Mouse (Mus musculus): ENCODE data around the gene Nnat.
A peak's percentile ranks its signal among the peaks of the same experiment; 100 is the strongest.

Gene Nnat

DNA sequence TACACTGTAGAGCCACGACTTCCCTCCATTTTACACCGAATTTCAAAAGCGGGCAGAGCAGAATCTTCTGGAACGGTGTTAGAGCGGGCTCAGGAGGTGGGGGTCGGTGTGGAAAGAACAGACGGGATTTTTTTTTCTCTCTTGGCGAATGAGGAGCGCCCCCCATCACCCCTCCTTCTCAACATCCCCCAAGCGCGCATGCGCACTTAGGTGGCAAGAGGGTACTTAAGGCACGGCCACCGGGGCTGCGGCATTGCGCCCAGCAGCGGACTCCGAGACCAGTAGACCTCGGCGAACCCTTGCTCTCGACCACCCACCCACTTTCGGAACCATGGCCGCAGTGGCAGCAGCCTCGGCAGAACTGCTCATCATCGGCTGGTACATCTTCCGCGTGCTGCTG is at the start of gene Nnat:
TSS of gene Nnat (plus strand) at position 221 of the 400 bp plus-strand sequence.
- DNase-seq: peak; percentile 46

DNA sequence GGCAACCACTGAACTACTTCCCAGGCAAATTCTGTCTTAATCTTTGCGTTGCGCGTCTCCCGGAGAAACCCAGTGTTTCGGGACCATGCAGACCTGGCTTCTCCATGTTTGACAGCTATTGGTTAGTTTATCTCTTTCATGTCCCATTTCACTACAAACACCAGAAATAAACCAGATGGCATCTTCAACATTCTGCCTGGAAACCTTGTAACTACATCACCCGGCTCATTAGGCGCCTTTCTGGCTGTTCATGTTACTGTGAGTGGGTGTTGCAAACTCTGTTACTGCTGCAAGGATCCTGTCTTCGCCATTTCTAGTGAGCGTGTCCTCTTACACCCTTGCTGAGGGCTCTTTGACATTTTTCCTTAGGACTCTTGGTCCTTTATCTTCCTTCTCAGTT is 47.0 kb upstream of the Nnat start:
- DNase-seq: no peak

DNA sequence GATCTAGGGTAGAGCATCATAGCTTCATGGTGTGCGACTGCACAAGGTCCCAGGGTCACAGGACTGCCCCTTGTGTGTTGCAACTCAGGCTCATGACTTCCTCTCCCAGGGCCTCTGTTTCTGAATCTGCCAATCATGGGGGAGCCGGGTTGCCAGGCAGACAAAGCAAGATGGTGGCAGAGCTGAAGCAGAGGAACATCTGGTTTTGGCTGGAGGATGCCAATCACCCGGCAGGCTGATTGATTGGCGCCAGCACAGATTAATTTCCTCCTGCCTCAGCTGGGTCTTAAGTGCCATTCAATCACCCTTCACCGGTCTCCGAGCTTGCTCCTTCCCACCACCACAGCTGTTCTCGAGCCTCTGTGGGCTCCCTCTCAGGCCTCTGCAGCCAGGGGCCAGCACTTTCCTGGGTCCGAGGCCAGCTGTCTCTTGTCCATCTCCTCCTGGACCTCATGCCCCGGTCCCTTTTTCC is 46.1 kb upstream of the Nnat start:
- peak; percentile 40 for DNase-seq

- DNase-seq: no peak
These were observed 45.5 kb upstream of the Nnat start for GRCm38 (mm10) chr2:157514353-157514752.

GRCm38 (mm10) chr2:157517526-157517925 is 42.4 kb upstream of the Nnat start:
- no peak for DNase-seq

DNA sequence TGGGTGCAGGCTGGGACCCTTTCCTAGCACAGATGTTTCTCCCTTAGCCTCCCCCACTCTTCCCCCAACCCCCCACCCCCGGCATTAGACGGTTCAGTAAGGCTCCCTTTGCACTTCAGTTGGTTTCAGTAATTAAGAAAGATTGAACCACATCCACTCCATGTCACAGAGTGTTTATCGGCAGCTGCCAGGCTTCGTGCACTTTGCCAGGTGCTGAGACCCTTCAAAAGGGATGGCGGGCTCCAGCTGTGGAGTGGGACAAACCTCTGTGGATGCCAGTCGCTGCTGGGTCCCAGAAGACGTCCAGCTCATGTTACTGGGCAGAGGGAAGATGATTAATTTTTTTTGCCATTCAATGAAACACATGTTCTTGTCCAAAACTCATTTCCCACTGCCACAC is 41.4 kb upstream of the Nnat start:
- DNase-seq: no peak

DNA sequence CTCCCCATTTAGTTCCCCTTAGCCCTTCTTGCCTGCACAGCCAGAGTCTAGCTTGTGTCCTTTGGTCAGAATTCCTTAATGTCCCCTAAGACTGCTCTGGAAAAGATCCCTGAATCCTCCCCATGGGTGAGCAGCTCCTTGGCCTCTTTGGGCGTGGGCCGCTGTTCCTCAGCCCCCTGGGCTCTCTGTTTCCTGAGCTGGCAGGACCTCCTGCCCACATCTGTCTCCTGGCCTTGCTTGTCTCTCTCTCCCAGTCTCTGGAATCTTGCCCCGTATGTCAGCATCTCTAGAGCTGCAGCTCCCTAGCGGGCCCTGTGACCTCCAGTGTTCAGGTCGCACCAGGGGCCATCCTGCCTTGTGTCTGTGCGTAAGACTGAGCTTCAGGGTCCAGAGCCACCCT is 40.4 kb upstream of the Nnat start:
- no peak for DNase-seq

DNA sequence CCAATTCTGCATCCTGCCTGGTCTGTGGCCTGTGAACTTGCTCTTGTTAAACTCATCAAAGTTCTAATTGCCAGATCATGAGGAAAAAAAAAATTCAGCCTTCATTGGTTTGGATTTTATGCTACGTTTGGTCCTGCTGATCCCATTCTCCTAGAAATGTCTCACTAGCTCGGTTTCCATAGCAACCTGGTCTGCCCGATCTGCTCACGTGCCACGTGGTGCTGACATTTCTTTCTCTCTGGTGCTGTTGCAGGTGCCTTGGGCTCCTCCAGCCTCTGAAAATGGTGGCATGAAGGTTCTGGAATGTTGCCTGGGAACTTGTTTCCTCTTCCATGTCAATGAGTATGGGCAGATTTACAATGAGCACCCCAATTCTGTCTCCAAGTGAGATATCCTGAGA is 39.4 kb upstream of the Nnat start:
- DNase-seq: no peak

DNA sequence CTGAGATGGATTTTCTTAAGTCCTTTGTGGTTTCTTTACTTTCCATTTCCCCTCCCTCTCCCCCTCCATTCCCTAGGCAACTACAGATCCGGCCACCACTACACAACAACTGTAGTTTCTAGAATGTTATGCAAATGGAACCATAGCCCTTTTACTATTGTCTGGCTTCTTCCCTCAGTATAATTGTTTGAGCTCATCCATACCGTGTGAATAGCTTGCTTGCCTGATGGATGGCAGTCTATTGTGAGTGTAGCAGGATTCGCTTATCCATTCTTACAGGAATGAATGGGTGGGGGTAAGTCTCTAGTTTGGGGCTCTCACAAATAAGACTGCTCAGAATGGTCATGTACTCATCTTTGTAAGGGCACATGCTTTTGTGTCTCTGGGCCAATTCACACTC is 37.3 kb upstream of the Nnat start:
- no peak for DNase-seq

GRCm38 (mm10) chr2:157530056-157530955 is 29.6 kb upstream of the Nnat start:
- DNase-seq: no peak

DNA sequence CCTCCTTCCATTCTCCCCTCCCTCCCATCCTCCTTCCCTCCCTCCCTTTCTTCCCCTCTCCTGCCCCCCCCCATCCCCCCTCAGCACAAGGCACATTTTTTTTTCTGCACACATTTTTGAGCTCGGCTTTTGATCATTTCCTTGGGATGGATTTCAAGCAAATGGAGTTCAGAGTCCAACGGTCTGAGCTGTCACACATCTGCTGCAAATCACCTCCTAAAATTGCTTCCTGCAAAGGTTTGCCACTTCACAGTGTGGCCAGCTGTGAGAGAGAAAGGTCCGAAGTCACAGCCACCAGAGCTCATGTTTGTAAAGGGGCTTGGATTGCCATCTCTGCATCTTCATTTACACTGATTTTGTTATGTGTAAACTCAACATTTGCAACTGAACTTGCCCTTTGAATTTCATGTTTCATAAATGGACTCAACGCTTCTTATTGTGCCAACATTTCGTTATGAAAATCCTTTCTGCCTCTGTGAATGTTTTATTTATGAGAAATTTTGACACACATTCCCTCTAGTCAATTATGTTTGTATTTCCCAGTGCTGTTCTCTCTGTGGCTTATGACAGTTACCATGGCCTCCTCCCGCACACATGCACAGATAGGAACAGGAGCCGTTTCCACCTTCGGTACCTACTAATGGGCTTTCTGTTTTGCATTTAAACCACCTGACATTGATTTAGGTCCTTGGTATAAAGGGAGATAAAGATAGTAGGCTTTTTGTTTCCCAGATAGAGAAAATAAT is 28.0 kb upstream of the Nnat start:
- no peak for DNase-seq

DNA sequence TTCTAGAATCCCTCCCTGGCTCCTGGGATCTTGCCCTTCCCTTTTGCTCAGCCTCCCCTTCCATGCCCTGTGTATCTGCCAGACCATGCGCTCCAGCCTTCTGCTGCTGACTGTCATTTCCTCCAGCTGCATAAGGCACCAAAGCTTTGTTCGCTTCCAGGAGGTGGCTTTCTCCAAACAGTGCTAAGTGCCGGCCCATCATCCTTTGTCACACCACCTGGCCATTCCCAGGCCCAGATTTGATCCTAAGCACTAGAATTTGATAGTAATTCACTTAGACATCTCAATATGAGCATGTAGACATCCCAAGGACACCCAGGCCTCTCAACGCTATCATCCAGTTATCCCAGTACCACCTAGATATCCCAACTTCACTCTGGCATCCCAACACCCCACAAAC is 25.7 kb upstream of the Nnat start:
- DNase-seq: no peak

- DNase-seq: no peak
These were observed 23.3 kb upstream of the Nnat start for GRCm38 (mm10) chr2:157536476-157537081.

DNA sequence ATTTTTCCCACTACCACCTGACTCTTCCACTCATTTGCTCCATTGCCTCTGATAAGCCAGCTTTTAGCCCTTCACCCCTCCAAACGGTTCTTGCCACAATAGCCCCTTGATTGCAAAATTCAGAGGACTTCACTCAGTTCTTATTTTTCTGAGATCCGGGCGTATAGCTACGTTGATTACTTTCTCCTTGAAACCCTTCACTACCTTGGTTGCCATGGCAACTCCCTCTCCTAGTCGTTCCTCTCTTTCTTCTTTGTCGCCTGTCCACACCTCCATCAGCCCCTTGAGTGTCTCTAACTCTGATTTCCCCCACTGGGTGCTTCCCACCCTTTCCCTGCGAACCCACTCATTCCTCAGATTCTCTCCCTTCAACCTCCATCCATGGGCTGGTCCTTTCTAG is 22.8 kb upstream of the Nnat start:
- DNase-seq: no peak

- DNase-seq: no peak
These were observed 19.6 kb upstream of the Nnat start for GRCm38 (mm10) chr2:157540073-157540952.

GRCm38 (mm10) chr2:157540953-157541569 is 18.8 kb upstream of the Nnat start:
- no peak for DNase-seq

DNA sequence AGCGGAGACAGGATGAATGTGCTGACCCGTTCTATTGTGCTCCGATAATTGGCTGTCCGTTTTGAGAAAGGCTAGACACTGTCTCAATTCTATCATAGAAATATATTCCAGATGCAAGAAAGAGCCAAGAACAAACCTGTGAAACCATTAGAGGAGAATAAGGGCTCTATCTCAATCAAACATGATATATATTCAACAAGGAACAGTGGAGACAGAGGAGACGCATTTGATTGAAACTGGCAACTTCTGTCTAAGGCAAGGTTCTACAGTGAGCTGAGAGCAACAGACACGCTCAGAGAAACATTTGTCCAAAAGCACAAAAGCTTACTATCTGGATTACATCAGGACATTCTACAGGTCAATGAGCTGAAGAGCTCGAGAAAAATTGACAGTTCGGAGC is 18.2 kb upstream of the Nnat start:
- no peak for DNase-seq

DNA sequence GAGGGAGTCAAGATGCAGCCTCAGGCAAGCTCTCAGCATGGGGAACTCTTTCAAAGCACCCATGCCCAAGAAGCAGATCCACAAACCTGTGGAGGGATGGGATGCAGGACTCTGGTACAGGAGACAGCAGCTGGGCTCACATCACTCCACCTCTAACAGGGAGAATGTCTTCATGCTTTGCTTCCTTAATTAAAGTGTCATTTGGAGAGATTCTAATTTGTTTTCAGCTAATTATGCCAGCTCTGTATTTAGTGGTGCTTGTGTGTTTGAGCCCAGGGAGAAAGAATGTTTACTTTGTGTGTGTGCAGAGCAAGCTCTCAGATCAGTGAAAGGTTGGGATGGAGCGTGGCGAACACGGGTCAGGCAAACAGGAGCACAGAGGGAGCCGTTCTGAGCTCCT is 17.5 kb upstream of the Nnat start:
- DNase-seq: no peak

- no peak for DNase-seq
These were observed 15.5 kb upstream of the Nnat start for GRCm38 (mm10) chr2:157544333-157544888.

- no peak for DNase-seq
These were observed 13.2 kb upstream of the Nnat start for GRCm38 (mm10) chr2:157546686-157547085.

GRCm38 (mm10) chr2:157550292-157550691 is 9.6 kb upstream of the Nnat start:
- DNase-seq: no peak
